Mouse (Mus musculus) spleen, adult 18-20 months (tissue): Measurements from ENCODE around the gene Catsperg1.
"Not testable (repeated sequence)": the region's sequence is repeated elsewhere in the genome, so short reads cannot be mapped to it uniquely, and the experiment has no call there.

Experiments used
- DNase-seq, 2 experiments: peaks; one replicate each; pipeline ENCODE4 v3.0.0; 2022; ENCODE audit warnings: mixed read lengths in 2 of 2

The Catsperg1 gene

DNA sequence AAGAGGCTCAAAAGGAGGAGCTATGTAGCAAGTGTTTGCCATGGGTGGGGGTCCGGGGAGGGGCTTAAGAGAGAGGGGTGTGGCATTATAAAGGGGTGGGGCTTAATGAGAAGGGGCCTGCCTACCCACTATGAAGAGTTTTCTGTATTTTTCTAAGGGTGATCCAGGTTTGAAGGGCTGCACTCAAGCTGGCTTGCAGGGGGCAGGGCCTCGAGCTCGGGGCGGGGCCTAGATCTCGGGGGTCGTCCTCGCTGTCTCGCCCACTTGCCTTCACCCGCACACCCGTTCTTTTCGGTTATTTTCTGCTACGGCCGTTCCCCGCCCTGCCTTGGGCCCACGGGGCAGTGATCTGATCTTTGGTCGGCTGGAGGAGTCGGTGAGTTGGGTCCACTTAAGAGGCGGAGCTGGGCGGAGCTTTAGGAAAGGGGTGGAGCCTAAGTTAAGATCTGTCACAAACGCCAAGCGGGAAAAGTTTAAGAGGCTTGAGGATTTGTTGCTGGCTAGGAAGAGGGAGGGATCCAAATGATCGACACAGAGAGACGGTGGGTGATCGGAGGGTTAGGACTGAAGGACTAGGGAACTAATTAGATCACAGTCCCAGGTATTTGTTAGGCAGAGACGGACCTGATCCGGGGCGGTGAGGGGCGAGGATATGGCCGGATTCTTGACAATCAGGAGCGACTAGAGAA lies 43.6 kb downstream of the Catsperg1 start, which contains the start of the genes Ggn and Spred3:
Gene Ggn (plus strand): TSS at position 145 of the 689 bp plus-strand sequence.
Gene Spred3 (minus strand): TSS at position 346 of the 689 bp plus-strand sequence.
- peak in 1 of 2 experiments; percentile 61 for DNase-seq

DNA sequence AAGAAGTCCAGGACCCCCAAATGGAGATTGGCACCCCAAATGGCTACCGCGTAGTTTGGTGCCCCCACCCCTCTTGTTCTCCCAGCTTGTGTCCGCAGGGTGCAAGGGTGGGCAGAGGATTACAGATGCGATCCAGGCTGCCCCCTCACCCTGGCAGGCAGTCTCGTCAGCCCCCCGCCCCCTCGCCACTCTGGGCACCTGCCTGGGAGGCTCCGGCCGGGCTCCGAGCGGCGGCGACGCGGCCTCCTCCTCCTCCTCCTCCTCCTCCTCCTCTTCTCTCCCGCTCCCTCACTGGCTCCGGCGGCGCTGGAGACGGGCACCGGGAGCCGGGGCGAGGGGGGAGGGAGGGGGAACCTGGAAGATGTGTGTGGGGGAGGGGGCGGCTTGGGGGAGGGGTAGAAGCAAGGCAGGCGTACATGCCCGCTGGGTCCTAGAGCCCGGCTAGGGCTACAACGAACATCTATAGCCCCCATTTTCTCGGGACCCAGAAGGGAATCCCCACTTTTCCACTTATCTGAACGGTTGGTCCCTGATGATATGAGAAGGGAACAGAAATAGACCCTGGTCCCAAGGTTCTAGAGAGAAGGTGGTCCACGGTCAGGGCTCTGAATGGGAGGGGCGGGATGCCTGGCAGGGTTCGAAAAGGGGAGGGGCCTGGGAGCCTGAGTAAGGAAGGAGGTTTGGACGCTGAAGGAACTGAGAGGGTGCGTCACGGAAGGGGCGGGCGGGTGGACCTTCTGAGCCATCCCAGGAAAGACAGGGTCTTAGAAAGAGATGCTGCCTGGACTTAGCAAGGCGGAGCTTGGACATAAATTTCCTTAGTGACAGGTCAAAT lies 44.4 kb downstream of the Catsperg1 start:
- DNase-seq: peak in 1 of 2 experiments; percentile 38

GRCm38 (mm10) chr7:29168791-29169230 lies 45.0 kb downstream of the Catsperg1 start:
- DNase-seq: no peak

GRCm38 (mm10) chr7:29168121-29168695 lies 45.6 kb downstream of the Catsperg1 start:
- DNase-seq: no peak

GRCm38 (mm10) chr7:29167656-29168055 lies 46.2 kb downstream of the Catsperg1 start:
- DNase-seq: no peak

DNA sequence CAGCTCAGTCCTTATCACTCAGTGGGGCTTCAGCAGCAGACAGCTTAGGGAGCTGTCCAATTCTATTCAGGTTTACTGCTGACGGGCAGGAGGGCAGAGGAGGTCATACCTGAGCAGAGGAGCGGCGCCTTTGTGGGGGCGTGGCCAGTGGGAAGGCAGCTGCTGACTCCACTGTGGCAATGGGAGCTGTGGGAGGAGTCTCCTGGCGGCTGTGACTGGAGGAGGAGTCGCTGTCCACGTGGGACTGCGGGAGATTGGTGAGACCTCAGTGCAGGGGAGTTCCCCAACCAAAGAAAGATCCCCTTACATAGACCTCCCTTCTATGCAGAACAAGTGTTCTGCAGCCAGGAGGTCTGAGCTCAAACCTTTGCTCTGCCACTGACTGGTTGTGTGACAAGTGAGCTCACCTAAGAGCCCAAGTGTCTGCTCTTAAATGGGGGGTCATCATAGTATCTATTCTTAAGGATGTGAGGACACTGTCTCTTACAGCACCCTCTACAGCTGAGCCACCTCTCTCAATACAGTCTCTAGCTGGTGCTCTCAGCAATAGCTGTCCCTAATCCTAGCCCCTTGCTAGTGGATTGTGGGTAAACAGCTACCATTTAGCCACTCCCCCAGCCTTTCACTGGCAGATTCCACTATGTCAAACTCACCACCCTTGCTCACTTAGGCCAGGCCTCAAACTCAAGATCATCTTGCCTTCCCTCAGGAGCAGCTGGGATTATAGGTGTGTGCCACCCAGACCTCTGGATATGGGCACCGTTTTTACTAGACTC lies 50.9 kb downstream of the Catsperg1 start:
- no peak for DNase-seq

- no peak for DNase-seq
Observed at GRCm38 (mm10) chr7:29162294-29162693, 51.5 kb downstream of the Catsperg1 start.

DNA sequence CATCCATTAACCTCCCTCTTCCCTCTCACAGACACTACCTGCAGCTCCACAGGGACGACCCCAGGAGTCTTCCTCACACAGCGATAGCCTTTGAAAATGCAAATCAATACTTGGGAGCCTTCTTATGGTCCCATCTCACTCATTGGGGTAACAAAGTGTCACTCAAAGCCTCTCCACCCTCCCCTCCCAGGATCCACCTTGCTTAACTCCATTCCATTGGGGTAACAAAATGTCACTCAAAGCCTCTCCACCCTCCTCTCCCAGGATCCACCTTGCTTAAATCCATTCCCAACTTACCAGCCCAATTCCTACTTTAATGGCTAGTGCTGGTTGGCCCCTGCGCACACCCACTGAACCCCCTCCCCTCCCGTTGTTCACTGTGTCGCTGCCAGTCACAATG lies 55.6 kb downstream of the Catsperg1 start:
- no peak for DNase-seq

DNA sequence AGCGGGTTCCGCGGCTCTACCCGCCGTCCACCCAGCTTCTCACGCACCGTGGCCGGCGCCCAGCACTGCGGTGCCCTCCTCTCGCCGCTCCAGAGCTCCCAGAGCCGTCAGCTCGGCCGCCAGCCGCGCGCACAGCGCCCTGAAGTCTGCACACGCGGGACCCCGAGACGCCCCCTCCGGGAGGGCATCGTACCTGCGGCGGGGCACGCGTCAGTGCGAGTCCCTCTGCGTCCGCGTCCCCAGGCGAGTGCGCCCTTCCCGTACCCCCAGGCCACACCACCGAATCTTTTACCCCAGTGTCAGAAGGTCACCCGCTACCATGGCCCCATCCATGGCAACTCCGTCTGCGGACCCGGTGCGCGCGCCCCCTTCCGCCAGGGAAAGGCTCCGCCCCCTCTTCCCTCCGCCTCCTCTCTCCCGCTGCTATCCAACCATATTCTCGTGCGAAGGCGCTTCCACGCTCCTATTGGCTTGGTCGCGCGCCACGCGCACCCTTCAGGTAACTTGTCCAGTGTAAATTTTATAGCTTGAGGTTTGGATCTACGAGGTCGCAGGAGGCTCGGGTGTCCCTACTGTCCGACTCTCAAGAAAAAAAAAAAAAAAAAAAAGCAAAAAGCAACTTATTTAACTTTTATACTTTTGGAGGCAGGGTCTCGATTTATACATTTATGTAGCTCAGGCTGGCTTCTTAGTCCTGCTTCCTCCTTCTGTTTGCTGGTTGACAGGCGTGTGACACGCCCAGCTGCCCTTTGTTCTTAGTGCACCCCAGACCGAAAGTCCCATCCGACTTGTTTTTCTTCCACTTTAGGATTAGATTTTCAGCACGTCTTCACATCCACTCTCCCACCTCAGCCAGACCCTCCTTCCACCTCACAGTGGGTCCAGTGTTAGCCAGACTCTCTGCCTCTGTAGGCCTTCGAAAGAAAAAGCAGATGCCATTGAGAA lies 57.7 kb downstream of the Catsperg1 start, which contains the start of gene Fam98c:
Gene Fam98c (minus strand): TSS at position 397 of the 945 bp plus-strand sequence.
- DNase-seq: peak; percentile 65 to 78

DNA sequence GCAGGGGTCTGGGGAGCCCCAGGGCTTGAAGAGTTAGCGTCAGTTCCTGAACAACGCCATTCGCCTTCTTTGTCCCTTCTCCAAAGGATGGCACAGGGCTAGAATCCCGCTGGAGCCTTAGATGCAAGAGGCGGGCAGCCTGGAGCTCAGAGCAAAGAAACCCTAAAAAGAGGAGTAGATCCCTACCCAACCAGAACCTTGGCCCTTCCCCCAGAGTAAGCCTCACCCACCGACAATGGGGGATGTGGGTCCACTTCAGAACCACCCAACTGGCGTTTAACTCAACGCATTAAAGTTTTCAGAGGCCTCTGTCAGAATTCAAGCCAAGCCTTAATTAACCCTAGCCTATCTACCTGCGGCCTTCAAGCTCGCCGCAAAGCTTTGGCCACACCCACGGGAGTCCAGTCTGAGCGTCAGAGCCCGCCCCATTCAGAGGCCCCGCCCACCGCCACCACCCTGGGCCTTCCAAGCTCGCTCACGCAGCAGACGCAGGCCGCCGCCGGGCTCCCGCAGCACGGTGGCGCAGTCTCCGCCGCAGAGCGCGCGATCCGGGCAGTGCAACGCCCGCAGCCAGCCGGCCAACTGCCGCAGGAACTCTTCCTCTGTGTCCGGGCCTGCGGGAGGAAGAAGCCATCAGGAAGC lies 58.5 kb downstream of the Catsperg1 start:
- DNase-seq: peak; percentile 78 to 93

DNA sequence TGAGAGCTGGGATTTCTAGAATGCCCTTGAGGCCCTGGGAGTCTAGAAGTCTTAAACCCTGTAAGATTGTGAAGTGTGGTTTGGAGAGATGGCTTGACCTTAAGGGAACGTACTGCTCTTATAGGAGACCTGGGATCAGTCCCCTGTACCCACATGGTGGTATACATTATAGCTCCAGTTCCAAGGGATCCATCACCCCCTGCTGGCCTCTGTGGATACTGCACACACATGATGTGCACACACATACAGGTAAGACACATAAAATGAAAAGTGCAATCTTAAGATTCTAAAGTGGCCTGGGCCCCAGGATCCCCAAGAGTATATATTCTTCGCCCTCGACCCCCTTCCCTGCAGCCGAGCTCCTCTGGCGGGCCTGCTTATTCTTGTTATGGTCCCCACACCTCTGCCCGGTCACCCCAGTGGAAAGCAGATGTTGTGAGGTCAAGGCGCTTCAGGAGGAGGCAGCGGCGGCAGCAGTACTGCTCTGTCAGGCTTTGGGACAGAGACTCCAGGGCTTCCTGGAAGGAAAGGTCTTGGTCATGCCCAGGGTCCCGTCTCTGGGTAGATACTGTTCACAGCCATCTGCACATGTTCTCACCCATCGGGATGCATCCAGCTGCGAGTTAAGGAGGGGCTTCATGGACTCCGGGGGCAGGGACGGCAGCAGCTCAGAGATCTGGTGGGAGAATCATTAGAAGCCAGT lies 59.7 kb downstream of the Catsperg1 start:
- no peak for DNase-seq

- DNase-seq: no peak
Observed at GRCm38 (mm10) chr7:29151486-29151885, 62.3 kb downstream of the Catsperg1 start.

GRCm38 (mm10) chr7:29148771-29149170 lies 65.1 kb downstream of the Catsperg1 start:
- no peak for DNase-seq

DNA sequence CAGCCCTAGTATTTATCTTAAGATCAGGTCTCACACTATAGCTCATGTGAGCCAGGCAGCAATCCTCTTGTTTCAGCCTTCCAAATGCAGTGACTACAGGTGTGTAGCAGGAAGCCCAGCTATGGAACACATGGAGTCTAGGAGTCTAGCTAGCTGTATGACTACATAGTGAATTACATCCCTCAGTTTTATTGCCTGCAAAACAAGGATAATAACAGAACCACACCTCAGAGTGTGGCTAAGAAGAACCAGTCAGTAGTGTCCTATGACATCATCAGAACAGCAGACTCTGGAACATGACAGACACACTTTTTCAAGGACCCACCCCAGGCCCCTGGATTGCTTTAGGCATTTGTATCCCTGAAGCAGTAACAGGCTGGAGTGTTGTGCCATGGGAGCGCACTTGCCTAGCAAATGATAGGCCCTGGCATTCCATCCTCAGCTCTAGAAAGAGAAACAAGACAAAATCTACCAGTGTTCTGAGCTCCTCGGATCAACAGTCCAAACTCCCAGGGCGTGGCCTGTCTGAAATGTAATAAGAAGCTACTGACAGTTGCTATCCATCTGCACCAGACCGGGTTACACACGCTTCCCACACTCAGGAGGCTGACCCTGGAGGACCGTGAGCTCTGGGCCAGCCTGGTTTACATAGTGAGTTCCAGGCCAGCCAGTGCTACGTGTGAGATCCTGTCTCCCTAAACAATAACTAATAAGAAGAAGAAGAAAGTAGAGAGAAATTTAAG lies 67.0 kb downstream of the Catsperg1 start:
- no peak for DNase-seq

DNA sequence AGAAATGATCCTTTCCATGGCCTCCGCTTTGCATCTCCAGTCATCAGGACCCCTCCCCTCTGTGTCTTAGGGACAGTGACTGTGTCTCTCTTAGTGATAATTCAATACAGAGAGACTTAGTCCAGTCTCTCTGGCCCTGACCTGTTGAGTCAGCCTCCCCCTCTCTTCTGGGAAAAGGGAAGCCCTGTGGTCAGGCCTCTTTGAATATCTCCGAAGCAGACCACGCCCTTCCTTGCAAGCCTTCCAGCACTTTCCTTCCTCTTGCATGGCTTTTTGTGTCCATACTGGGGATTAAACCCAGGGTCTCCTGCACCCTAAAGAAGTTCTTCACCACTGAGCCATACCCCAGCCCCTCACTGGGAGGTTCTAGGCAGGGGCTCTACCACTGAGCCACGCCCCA lies 69.8 kb downstream of the Catsperg1 start:
- DNase-seq: no peak

- no peak for DNase-seq
Observed at GRCm38 (mm10) chr7:29141416-29141815, 72.4 kb downstream of the Catsperg1 start.

DNA sequence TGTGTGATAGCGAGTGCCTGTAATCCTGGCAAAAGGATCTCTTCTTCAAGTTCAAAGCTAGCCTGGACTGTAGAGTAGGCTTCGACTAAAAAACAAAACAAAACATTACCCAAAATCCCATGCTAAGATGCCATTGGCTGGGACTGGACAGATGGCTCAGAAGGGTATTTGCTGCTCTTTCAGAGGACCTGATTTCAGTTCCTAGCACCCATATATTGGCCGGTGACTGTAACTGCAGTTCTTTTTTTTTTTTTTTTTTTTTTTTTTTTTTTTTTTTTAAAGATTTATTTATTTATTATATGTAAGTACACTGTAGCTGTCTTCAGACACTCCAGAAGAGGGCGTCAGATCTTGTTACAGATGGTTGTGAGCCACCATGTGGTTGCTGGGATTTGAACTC lies 74.6 kb downstream of the Catsperg1 start:
- DNase-seq: not testable (repeated sequence)

GRCm38 (mm10) chr7:29137429-29137828 lies 76.4 kb downstream of the Catsperg1 start:
- DNase-seq: no peak

- peak; percentile 66 to 68 for DNase-seq
Observed at GRCm38 (mm10) chr7:29134693-29135386, 79.0 kb downstream of the Catsperg1 start, which contains the start of gene Rasgrp4. Gene Rasgrp4, plus strand, starts transcription at chr7:29134851.
